Mouse (Mus musculus): Measurements from ENCODE around the gene Parp14. TPM values are rescaled to one million over a fixed set of nuclear protein-coding genes. Genes with fewer than 3 reads are reported as not detected.
A peak's percentile ranks its signal among the peaks of the same experiment; 100 is the strongest.

Parp14 gene
- total RNA-seq (2012; rRNA removed) (0.98 and 1.2 TPM in 2 replicates), polyA plus RNA-seq (2012; ENCODE audit: insufficient read depth in 1 of 2, insufficient read length in 2 of 2, low read depth in 1 of 2, low replicate concordance in 2 of 2, missing spikeins in 1 of 2) (1 to 10 TPM in 1 of 2 experiments, not detected in 1; 1.5 TPM)

GRCm38 (mm10) chr16:35871048-35871851 lies at the start of gene Parp14:
Gene Parp14 (minus strand): TSS chr16:35871544.
- TF ChIP-seq NRF1 (IDR thresholded peaks at IDR 0.05; ENCODE audit: insufficient read depth, low read depth, low read length, poor library complexity, severe bottlenecking) (no peak), POLR2A (IDR thresholded peaks at IDR 0.05; ENCODE audit: control insufficient read depth in 1 of 2, insufficient read depth in 1 of 2, low read depth in 1 of 2, low read length in 2 of 2, poor library complexity in 1 of 2) (peak in 1 of 2 experiments; percentile 36; a peak in 1 of 4 replicates), SIN3A (IDR thresholded peaks at IDR 0.05; ENCODE audit: low read length) (peak; percentile 70), UBTF (IDR thresholded peaks at IDR 0.05; ENCODE audit: borderline replicate concordance, insufficient read depth, low read depth, low read length) (0 out of 2 replicates have a peak, but pooled peaks have one; percentile 30), TCF12 (IDR thresholded peaks at IDR 0.05; ENCODE audit: low read depth, low read length) (0 out of 2 replicates have a peak, but pooled peaks have one; percentile 1), ETS1 (IDR thresholded peaks at IDR 0.05; ENCODE audit: low read depth, low read length) (peak; percentile 54), MXI1 (IDR thresholded peaks at IDR 0.05; ENCODE audit: low read depth, low read length) (peak; percentile 2; the same call in 1 of the 2 replicates), TAL1 (IDR thresholded peaks at IDR 0.05; ENCODE audit: low read length) (no peak), ZC3H11A (IDR thresholded peaks at IDR 0.05; ENCODE audit: low read depth, low read length) (no peak), BHLHE40 (IDR thresholded peaks at IDR 0.05; ENCODE audit: borderline replicate concordance, low read depth, low read length) (no peak), POLR2AphosphoS5 (IDR thresholded peaks at IDR 0.05; ENCODE audit: borderline replicate concordance, low read depth, low read length) (no peak)
- DNase-seq (ENCODE audit: low read depth, low spot score): peak; percentile 67
- Histone ChIP-seq H3K27ac (ENCODE audit: control insufficient read depth, low read depth, low read length) (no peak within 1 kb of the TSS), H3K4me1 (ENCODE audit: control insufficient read depth in 1 of 2, insufficient read depth in 2 of 2, low read length in 2 of 2) (peaks cover 0 to 4% of the 10 kb centered on the region in 2 experiments; a peak in 2 of 4 replicates), H3K36me3 (ENCODE audit: control insufficient read depth in 1 of 2, insufficient read depth in 2 of 2, low read length in 2 of 2) (peaks cover 0 to 5% of the 10 kb centered on the region in 2 experiments; a peak in 1 of 4 replicates), H3K4me3 (ENCODE audit: control insufficient read depth in 1 of 2, insufficient read depth in 1 of 2, low read depth in 2 of 2, low read length in 2 of 2) (peak within 1 kb of the TSS; percentile 79 to 95), H3K9me3 (replicated peaks; ENCODE audit: insufficient read depth, low read length) (no peaks in the 10 kb centered on the region), H3K9ac (ENCODE audit: control insufficient read depth, low read depth, low read length, poor library complexity, severe bottlenecking) (peak within 1 kb of the TSS; percentile 74), H3K79me2 (ENCODE audit: control insufficient read depth, insufficient read depth, low read length, poor library complexity) (no peaks in the 10 kb centered on the region; the same call in 1 of the 2 replicates), H3K27me3 (ENCODE audit: control insufficient read depth in 1 of 2, insufficient read depth in 2 of 2, low read length in 2 of 2) (peaks cover 1 to 2% of the 10 kb centered on the region in 2 experiments; a peak in 2 of 4 replicates)

- Histone ChIP-seq H3K79me2 (ENCODE audit: control insufficient read depth, insufficient read depth, low read length, poor library complexity) (no peaks in the 10 kb centered on the region), H3K9me3 (replicated peaks; ENCODE audit: insufficient read depth, low read length) (no peaks in the 10 kb centered on the region), H3K4me1 (ENCODE audit: control insufficient read depth in 1 of 2, insufficient read depth in 2 of 2, low read length in 2 of 2) (peaks cover 3 to 6% of the 10 kb centered on the region in 2 experiments; a peak in 1 of 4 replicates), H3K27me3 (ENCODE audit: control insufficient read depth in 1 of 2, insufficient read depth in 2 of 2, low read length in 2 of 2) (no peaks in the 10 kb centered on the region), H3K9ac (ENCODE audit: control insufficient read depth, low read depth, low read length, poor library complexity, severe bottlenecking) (no peak overlapping the region), H3K27ac (ENCODE audit: control insufficient read depth, low read depth, low read length) (no peak overlapping the region), H3K36me3 (ENCODE audit: control insufficient read depth in 1 of 2, insufficient read depth in 2 of 2, low read length in 2 of 2) (peaks cover 0 to 5% of the 10 kb centered on the region in 2 experiments; a peak in 2 of 4 replicates), H3K4me3 (ENCODE audit: control insufficient read depth in 1 of 2, insufficient read depth in 1 of 2, low read depth in 2 of 2, low read length in 2 of 2) (no peak overlapping the region)
- DNase-seq (ENCODE audit: low read depth, low spot score): no peak
- TF ChIP-seq NRF1 (IDR thresholded peaks at IDR 0.05; ENCODE audit: insufficient read depth, low read depth, low read length, poor library complexity, severe bottlenecking) (no peak), USF1 (IDR thresholded peaks at IDR 0.05; ENCODE audit: low read depth, low read length) (no peak), MXI1 (IDR thresholded peaks at IDR 0.05; ENCODE audit: low read depth, low read length) (no peak), MEF2A (IDR thresholded peaks at IDR 0.05; ENCODE audit: extremely low read depth, insufficient replicate concordance, low read depth, low read length, poor library complexity, severe bottlenecking) (no peak), ZMIZ1 (IDR thresholded peaks at IDR 0.05; ENCODE audit: low read depth, low read length) (no peak), GABPA (IDR thresholded peaks at IDR 0.05; ENCODE audit: low read depth, low read length) (no peak)
Observed at GRCm38 (mm10) chr16:35918721-35919543, 47.6 kb upstream of the Parp14 start.

Data from MEL (cell line).